Mouse (Mus musculus) cortical plate, adult 2 months (tissue): Measurements from ENCODE around the gene Aspa.

Experiments used
- CTCF ChIP-seq: fragments of 200-500 bp; IDR thresholded peaks from 2 replicates; pipeline ENCODE4 v1.5.1; 2011; ENCODE audit warnings: mild to moderate bottlenecking, control low read depth, low read length; ENCODE audit not compliant: insufficient read depth; ENCODE audit errors: extremely low read depth
- POLR2A ChIP-seq: fragments of 200-500 bp; IDR thresholded peaks from 2 replicates; pipeline ENCODE4 v1.6.1; 2011; ENCODE audit warnings: mild to moderate bottlenecking, low read length, control low read depth; ENCODE audit not compliant: insufficient read depth; ENCODE audit errors: extremely low read depth

GRCm38 (mm10) chr11:73260457-73260856 is 68.9 kb downstream of the Aspa start:
- TF ChIP-seq CTCF (no peak), POLR2A (no peak)
